Mouse (Mus musculus) lung, postnatal 0 days (tissue): ENCODE results near the gene Ybx2. TPM values are rescaled to one million over a fixed set of nuclear protein-coding genes. Genes with fewer than 3 reads are reported as not detected.
A peak's percentile ranks its signal among the peaks of the same experiment; 100 is the strongest.

ENCODE experiments used
- ATAC-seq: fragments of 200-750 bp; cut with Nextera tagmentation; 2 replicates; pipeline ENCODE4 v1.8.0; 2017; ENCODE audit warnings: moderate library complexity
- DNase-seq: peaks from one replicate; pipeline ENCODE4 v3.0.0-alpha.2; 2016; ENCODE audit warnings: low spot score
- H3K27ac ChIP-seq: fragments of 300-500 bp; sonication (generic); 2 replicates; pipeline ENCODE4 v1.5.1; 2014; ENCODE audit warnings: antibody characterized with exemption, mild to moderate bottlenecking, low read length, mixed read lengths
- H3K27me3 ChIP-seq: fragments of 300-500 bp; sonication (generic); replicated peaks from 2 replicates; pipeline ENCODE4 v1.6.1; 2014; ENCODE audit warnings: low read length, mixed read lengths; ENCODE audit not compliant: insufficient read depth
- H3K36me3 ChIP-seq: fragments of 300-500 bp; sonication (generic); 2 replicates; pipeline ENCODE4 v1.6.1; 2014; ENCODE audit warnings: low read length, mixed read lengths; ENCODE audit not compliant: insufficient read depth
- H3K4me1 ChIP-seq: fragments of 300-500 bp; sonication (generic); 2 replicates; pipeline ENCODE4 v1.6.1; 2014; ENCODE audit warnings: antibody characterized with exemption, low read depth, low read length, mixed read lengths; ENCODE audit not compliant: insufficient read depth
- H3K4me2 ChIP-seq: fragments of 300-500 bp; sonication (generic); replicated peaks from 2 replicates; pipeline ENCODE4 v1.6.1; 2014; ENCODE audit warnings: low read depth, mild to moderate bottlenecking, low read length, moderate library complexity, mixed read lengths
- H3K4me3 ChIP-seq: fragments of 300-500 bp; sonication (generic); 2 replicates; pipeline ENCODE4 v1.5.1; 2014; ENCODE audit warnings: low read depth, low read length
- H3K9ac ChIP-seq: fragments of 300-500 bp; sonication (generic); replicated peaks from 2 replicates; pipeline ENCODE4 v1.6.1; 2014; ENCODE audit warnings: low read depth, mild to moderate bottlenecking
- H3K9me3 ChIP-seq: fragments of 300-500 bp; sonication (generic); 2 replicates; pipeline ENCODE4 v1.6.1; 2016; ENCODE audit warnings: low read length, mixed read lengths
- CTCF ChIP-seq: IDR thresholded peaks from 2 replicates; pipeline ENCODE4 v1.5.1; 2016; ENCODE audit warnings: antibody characterized with exemption, mild to moderate bottlenecking
- EP300 ChIP-seq: IDR thresholded peaks from 2 replicates; pipeline ENCODE4 v1.6.1; 2016; ENCODE audit warnings: antibody characterized with exemption, mild to moderate bottlenecking, control low read depth
- WGBS: fragments of 180-500 bp; shearing (Covaris S2); extraction: QIAGEN DNeasy Blood & Tissue Kit; methylation state at CpG from one replicate; pipeline ENCODE4 v1.1.7; 2014; 5-methylcytosine and 5-hydroxymethylcytosine counted together
- polyA plus RNA-seq: library from polyadenylated mRNA; unstranded; fragments of >200 nt; fragmentation: Nextera tagmentation; extraction: Ambion mirVana; gene quantifications from 2 replicates; pipeline ENCODE4 v1.2.1, GENCODE M21; 2015

Gene Ybx2
- polyA plus RNA-seq, 1 experiment from 2014 or later = 1.1 TPM

DNA sequence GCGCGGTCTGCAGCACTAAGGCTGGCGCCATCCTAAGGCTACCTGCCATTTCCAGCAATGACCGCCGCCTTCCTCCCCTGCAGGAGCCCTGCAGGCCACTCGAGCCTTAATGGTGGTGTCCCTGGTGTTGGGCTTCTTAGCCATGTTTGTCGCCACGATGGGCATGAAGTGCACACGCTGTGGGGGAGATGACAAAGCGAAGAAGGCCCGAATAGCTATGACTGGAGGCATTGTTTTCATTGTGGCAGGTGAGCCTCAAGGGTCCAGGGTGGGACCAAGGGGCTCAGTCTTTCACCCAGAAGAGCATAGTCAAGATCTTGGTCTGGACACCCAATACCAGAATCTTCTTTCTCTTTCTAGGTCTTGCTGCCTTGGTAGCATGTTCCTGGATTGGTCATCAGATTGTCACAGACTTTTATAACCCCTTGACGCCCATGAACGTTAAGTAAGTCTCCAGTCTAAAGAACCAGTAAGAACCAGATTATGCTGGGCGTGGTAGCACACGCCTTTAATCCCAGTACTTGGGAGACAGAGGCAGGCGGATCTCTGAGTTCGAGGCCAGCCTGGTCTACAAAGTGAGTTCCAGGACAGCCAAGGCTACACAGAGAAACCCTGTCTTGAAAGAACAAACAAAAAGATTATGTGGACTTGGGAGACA is 31.4 kb downstream of the Ybx2 start:
- Histone ChIP-seq H3K27ac (peak overlapping the region; percentile 87; the same call in 1 of the 2 replicates), H3K4me3 (peak overlapping the region; percentile 49), H3K27me3 (peaks cover 16% of the 10 kb centered on the region), H3K4me2 (peak overlapping the region; percentile 64), H3K4me1 (no peaks in the 10 kb centered on the region), H3K36me3 (peaks cover 11% of the 10 kb centered on the region), H3K9ac (peak overlapping the region; percentile 50; the same call in 1 of the 2 replicates), H3K9me3 (no peaks in the 10 kb centered on the region)
- ATAC-seq = no peak
- WGBS = 34% methylated on average over 17 of the region's 17 CpGs
- DNase-seq = no peak
- TF ChIP-seq EP300 (no peak), CTCF (no peak)

DNA sequence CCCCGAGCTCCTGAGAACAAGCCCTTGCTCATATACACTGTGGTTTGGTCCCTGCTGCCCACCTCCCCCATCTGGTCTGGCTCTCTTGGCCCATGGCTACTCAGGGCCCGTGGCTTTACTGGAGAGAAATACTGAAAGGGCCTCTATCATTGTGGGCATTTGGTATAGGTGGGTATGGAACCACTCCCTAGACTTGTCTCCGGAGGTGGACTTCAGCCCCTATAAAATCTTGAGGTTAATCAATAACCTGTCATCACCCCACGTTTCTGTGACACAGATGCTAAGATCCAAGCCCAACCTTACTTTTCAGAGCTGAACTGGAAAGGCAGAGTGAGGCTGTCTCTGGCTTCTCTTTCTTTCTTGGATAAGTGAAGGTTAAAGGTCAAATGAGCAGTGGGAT is 33.2 kb downstream of the Ybx2 start:
- H3K4me3 ChIP-seq = no peak overlapping the region
- no peak for DNase-seq
- H3K4me2 ChIP-seq = no peak overlapping the region
- peaks cover 16% of the 10 kb centered on the region for H3K27me3 ChIP-seq
- peaks cover 15% of the 10 kb centered on the region for H3K36me3 ChIP-seq
- no peaks in the 10 kb centered on the region for H3K4me1 ChIP-seq
- H3K9ac ChIP-seq = no peak overlapping the region
- 72% methylated on average over 4 of the region's 4 CpGs for WGBS
- no peak for ATAC-seq
- H3K9me3 ChIP-seq = no peaks in the 10 kb centered on the region
- H3K27ac ChIP-seq = no peak overlapping the region
- TF ChIP-seq EP300 (no peak), CTCF (no peak)

DNA sequence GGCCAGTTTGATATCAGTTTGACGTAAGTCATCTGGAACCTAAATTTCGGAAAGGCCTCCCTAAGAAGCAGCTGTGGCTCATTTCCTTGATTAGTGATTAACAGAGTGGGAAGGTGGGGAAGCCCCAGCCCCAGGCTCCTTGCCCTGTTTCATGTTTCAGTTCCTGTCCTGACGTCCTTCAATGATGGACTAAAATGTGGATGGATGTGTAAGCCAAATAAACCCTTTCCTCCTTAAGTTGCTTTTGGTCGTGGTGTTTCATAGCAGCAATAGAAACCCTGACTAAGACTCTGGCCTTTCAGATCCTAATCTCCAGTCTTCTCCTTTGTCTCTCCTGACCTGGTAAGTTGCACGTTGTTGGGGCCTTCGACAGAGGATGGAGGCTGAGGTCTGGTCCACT is 34.6 kb downstream of the Ybx2 start:
- peaks cover 27% of the 10 kb centered on the region for H3K36me3 ChIP-seq
- no peak for ATAC-seq

GRCm38 (mm10) chr11:69970775-69971174 is 35.2 kb downstream of the Ybx2 start:
- TF ChIP-seq CTCF (no peak), EP300 (no peak)
- 77% methylated on average over 3 of the region's 3 CpGs for WGBS
- DNase-seq (no peak), ATAC-seq (no peak)
- no peak overlapping the region for H3K4me2 ChIP-seq
- peaks cover 29% of the 10 kb centered on the region for H3K36me3 ChIP-seq
- no peak overlapping the region for H3K27ac ChIP-seq
- H3K9ac ChIP-seq = no peak overlapping the region
- H3K4me1 ChIP-seq = no peaks in the 10 kb centered on the region
- H3K27me3 ChIP-seq = 0 out of 2 replicates have a peak, but pooled peaks cover 5% of the 10 kb centered on the region
- no peak overlapping the region for H3K4me3 ChIP-seq
- no peaks in the 10 kb centered on the region for H3K9me3 ChIP-seq

More for the DNA sequence above, 34.6 kb downstream of the Ybx2 start:
- Histone ChIP-seq H3K27me3 (peaks cover 9% of the 10 kb centered on the region), H3K9ac (no peak overlapping the region), H3K4me1 (no peaks in the 10 kb centered on the region), H3K4me3 (no peak overlapping the region), H3K27ac (no peak overlapping the region), H3K9me3 (no peaks in the 10 kb centered on the region), H3K4me2 (no peak overlapping the region)
- TF ChIP-seq CTCF = no peak
- TF ChIP-seq EP300 = no peak
- 72% methylated on average over 6 of the region's 6 CpGs for WGBS
- DNase-seq = no peak

GRCm38 (mm10) chr11:69974907-69975306 is 39.3 kb downstream of the Ybx2 start:
- peaks cover 6% of the 10 kb centered on the region; the same call in 1 of the 2 replicates for H3K4me1 ChIP-seq
- DNase-seq = no peak
- peaks cover 28% of the 10 kb centered on the region for H3K36me3 ChIP-seq
- ATAC-seq = no peak
- H3K9me3 ChIP-seq = no peaks in the 10 kb centered on the region
- TF ChIP-seq CTCF (no peak), EP300 (no peak)
- H3K9ac ChIP-seq = no peak overlapping the region
- no peak overlapping the region for H3K4me2 ChIP-seq
- WGBS = 88% methylated on average over 2 of the region's 2 CpGs
- no peak overlapping the region for H3K4me3 ChIP-seq
- H3K27ac ChIP-seq = no peak overlapping the region
- no peaks in the 10 kb centered on the region for H3K27me3 ChIP-seq

DNA sequence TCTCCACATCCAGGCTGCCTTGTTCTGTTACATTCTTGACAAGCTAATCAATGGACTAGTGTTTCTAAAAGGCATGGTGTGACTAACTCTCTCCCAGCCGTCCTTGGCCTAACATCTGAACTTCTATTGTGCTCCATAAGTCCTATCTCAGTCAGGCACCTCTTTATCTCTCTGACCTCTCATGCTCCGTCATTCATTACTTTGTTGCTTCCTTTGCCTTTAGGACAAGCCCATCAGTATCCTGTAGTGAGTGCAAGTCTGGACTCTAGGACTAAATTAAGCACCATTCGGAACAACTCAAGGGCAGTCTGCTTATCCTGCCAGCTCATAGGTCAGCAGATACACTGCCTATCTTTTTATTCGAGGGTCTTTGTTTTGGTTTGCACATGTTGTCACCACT is 40.7 kb downstream of the Ybx2 start:
- no peak overlapping the region for H3K9ac ChIP-seq
- WGBS = 83% methylated on average over 4 of the region's 4 CpGs
- DNase-seq = no peak
- no peaks in the 10 kb centered on the region for H3K9me3 ChIP-seq
- H3K27me3 ChIP-seq = no peaks in the 10 kb centered on the region
- H3K4me1 ChIP-seq = peaks cover 6% of the 10 kb centered on the region; the same call in 1 of the 2 replicates
- TF ChIP-seq CTCF = no peak
- TF ChIP-seq EP300 = no peak
- H3K4me3 ChIP-seq = no peak overlapping the region
- no peak for ATAC-seq
- H3K36me3 ChIP-seq = peaks cover 23% of the 10 kb centered on the region; the same call in 1 of the 2 replicates
- no peak overlapping the region for H3K27ac ChIP-seq
- H3K4me2 ChIP-seq = no peak overlapping the region
